Mouse (Mus musculus): ENCODE data around the gene Map3k12.

Gene Map3k12

DNA sequence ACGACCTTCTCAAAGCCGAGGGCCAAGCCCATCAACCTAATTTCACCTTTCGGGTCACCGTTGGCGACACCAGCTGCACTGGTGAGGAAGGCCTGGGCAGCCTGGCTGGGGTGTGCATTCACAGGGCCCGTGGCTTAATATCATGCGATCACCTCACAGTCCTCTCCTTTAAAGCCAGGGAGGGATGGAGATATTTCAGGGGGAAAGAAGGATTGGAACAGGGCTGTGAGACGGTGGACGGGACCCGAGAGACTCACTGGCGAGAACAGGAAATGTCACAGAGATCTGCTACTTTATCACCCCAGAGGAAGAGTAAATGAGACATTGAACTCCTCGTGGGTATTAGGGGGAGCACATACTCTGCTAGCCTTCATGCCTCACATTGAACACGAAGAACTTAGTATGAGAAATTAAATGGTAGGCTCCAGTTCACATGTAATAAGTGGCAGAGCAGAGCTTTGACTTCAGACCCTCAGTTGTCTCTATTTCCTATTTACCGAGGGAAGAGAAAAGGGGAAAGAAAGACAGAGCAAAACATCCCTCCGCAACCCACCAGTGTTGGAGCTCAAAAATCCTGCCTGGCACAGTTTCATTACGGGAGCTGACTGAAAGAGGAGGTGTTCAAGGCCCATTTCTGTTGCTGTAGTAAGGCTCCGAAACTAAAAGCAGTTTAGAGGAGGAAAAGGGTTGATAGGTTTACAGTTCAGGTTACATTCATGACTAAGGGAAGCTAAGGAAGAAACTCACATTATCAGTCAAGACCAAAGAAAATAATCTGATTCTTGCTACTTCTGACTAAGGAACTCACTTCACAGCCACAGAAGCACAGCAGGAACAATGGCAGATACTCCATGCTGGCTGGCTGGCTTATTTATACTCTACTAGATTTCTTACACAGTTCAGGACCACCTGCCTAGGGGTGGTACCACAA lies 2.6 kb upstream of the Map3k12 start:
- DNase-seq (ENCODE audit: extremely low spot score, low spot score) = no peak

GRCm38 (mm10) chr15:102518859-102519201 lies 2.0 kb upstream of the Map3k12 start:
- DNase-seq (ENCODE audit: extremely low spot score, low spot score) = no peak

DNA sequence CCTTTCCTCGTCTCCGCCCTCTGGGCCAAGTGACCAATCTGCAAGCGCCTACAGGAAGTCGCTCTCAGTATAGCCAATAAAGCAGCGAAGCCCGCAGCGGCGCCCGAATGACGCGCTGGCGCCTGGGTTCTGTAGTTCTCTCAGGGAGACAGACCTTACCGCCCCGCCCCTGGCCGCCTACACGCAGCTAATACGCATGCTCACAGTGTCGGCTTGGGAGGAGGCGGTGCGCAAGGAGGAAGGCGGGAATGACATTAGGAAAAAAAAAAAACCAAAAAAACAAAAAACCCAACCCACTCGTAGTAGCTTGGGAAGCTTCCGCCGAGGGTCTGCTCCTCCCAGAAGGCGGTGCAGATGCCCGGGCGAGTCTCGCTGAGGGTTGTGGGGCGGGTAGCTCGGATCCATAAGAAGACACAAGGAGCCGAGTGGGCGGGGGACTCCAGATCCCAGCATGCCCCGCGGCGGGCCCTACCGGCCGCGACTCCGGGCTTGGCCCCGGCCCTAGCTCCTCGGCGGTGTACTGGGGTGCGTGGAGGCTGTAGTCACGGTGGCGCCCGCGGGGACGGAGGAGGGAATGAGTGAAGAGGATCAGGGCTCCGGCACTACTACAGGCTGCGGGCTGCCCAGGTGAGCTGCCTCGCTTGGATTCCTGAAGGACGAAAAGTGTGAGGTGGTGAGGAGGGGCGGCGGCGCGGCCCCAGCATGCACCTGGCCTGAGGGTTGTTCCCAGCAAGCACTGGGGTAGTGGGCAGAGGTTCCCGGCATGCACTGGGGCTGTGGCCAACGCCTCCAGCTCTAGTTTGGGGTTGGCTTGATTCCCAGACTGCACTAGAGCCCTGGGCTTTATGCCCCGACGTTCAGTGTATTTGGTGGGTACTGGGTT lies 1.4 kb upstream of the Map3k12 start, which contains the start of gene Tarbp2:
Gene Tarbp2 (plus strand): TSS at position 217 of the 883 bp plus-strand sequence.
- peak; percentile 99 for DNase-seq (ENCODE audit: extremely low spot score, low spot score)

DNA sequence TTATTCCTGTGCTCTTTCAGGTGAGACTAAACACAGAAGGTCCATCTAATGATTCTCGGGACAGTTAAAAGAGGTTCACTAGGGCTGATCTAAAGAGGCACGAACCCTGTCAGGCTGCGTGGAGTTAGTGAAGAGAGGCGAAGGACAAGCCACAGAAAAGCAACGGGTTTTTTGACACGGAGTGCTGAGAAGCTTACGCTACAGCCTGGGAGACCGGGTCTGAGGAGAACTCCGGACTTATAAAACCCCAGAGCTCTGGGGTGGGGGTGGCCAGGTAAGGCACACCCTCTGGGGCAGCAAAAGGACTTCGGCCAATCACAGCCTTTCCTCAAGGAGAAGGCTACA lies 739 bp upstream of the Map3k12 start:
- no peak for DNase-seq (ENCODE audit: extremely low spot score, low spot score)

DNA sequence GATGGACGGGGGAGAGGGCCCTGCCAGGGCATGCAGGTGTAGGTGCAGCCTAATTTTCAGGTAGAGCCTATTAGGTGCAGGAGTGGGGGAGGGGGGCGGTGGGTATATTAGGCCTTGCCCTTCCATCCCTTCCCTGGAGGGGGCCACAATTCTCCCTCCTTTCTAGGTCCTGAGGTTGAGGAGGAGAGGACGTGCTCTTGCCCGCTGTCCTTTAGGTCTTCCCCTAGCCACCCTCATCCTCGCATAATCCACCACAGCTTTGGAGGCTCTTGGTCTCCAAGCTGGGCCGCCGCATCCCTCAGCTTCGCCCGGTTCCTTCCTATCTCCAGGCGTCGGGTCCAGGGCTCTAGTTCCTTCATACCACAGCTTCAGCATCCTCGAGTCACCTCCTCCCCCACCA lies 571 bp downstream of the Map3k12 start:
- no peak for DNase-seq (ENCODE audit: extremely low spot score, low spot score)

DNA sequence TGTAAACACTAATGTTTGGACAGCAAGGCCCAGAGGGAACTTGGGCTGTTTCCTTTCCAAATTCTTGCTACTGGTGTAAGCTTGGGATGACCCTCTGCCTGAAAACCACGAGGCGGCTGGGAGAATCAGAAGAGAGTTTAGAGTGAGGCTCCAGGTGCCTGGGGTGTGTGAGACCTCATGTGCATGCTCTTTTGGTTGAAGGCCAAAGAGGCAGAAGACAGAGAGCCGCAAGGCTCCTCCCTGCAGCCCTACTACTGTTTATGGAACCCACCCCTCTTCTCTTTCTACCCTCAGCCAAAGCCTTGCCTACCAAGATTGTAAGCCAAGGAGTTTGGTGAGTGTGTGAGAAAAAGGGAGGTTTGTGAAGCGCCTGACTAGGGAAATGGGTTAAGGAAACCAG lies 1.1 kb downstream of the Map3k12 start:
- DNase-seq (ENCODE audit: extremely low spot score, low spot score) = no peak

DNA sequence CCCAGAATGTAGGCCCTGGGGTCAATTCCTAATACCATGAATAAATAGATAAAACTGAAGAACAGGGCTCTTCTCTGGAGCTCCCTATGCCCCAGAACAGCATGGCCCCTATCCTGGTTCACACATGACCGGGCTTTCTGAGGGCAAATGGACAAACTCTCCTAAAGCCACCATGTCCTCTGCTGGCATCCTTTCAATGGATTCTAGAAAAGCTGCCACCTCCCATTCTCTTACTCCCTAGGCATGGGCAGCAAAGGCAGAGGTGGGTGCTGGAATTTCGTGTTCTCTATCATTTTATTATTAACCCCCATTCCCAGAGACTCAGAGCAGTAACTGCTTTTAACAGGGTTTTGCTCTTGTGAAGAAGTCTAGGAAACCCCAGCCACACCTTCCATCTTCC lies 1.6 kb downstream of the Map3k12 start:
- DNase-seq (ENCODE audit: extremely low spot score, low spot score) = no peak

DNA sequence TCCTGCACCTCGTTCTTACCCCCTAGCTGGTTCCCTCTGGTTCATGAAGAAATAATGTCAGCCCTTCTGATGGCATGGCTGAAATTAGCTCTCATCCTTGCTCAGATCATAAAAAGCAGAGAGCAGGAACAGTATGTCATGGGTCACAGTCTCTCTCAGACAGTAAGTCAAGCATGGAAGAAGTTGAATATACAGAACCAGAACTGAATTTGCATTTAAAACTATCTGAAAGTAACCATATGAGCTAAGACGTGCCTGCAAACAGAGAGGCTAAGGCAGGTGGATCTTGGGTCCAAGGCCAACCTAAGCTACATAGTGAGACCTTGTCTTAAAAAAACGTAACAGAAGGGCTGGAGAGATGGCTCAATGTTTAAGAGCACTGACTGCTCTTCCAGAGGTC lies 3.9 kb downstream of the Map3k12 start:
- DNase-seq (ENCODE audit: extremely low spot score, low spot score) = no peak

DNA sequence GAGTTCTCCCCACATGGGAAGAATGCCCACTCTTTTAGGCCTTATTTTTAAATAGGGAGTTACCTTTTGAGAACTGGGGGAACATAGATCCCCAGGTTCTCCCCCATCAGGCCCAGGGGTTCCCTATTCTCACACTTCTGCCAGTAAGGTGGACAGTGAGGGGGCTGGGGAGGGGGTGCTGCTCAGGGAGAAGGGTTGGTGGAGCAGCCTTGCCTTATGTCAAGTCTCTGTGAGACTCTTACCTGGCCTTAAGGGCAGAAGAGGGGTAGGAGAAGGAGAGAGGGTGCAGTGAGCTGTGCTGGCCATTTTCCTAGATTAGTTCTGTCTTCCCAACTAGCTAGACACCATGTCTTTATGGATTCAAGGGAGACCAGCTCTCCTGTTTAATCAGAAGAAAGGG lies 4.4 kb downstream of the Map3k12 start:
- DNase-seq (ENCODE audit: extremely low spot score, low spot score) = no peak

GRCm38 (mm10) chr15:102512010-102512409 lies 4.9 kb downstream of the Map3k12 start:
- no peak for DNase-seq (ENCODE audit: extremely low spot score, low spot score)

GRCm38 (mm10) chr15:102511285-102511833 lies 5.5 kb downstream of the Map3k12 start:
- peak; percentile 57 for DNase-seq (ENCODE audit: extremely low spot score, low spot score)

- DNase-seq (ENCODE audit: extremely low spot score, low spot score) = peak; percentile 96
These were observed 6.1 kb downstream of the Map3k12 start for GRCm38 (mm10) chr15:102510590-102511284.

DNA sequence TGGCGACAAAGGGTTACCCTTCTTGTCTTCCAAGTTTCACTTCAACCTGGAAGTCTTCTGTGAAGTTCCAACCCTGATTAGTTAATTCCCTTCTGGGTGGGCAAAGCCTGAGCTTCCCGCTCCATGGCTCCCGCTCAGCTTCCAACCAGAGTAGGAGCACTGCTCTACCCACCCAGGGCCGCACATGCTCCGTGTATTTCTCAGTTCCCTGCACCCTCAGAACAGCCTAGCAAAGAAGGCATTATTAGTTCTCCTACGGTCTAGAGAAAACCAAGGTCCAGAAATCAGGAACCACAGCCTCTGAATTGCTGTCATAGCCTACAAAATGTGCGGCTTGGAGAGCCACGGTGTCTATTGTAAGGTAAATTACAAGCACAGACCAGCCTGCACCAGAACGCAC lies 6.8 kb downstream of the Map3k12 start:
- DNase-seq (ENCODE audit: extremely low spot score, low spot score) = no peak

DNA sequence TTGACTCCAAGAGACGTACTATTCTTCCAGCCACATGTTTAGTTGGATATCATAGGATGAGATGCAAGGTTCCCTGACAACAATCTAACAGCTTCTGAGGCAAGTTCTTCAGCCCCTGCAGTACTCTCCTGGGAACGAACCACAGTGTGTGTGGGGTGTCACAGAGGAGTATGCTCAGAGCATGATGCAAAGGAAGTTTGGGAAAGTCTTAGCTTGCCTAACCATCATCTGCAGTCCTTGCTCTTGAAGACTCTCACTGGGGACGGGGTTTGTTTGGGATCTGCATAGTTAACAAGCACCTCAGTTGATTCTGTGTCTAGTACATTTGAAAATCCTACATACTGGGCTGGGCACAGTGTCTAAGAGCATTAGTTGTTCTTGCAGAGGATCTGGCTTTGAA lies 8.5 kb downstream of the Map3k12 start:
- no peak for DNase-seq (ENCODE audit: extremely low spot score, low spot score)

GRCm38 (mm10) chr15:102507561-102507960 lies 9.3 kb downstream of the Map3k12 start:
- DNase-seq (ENCODE audit: extremely low spot score, low spot score) = no peak

DNA sequence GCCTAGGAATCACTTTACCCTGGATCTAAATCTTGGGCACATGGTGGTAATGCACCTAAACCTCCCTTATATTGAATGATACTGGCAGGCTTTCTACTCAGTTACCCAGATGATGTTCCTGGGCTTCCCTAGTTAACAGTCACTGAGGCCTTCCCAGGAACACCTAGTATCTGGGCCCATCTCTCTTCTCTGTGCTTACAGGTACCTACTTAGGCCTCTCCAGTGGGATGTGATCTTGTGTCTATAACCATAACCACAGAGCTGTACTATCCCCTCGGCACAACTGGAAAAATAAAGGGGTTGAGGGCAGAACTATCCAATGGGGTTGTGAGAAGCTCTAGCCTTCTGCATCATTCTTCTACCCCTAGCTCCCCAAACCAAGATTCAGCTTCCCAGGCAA lies 10.0 kb downstream of the Map3k12 start:
- no peak for DNase-seq (ENCODE audit: extremely low spot score, low spot score)

DNA sequence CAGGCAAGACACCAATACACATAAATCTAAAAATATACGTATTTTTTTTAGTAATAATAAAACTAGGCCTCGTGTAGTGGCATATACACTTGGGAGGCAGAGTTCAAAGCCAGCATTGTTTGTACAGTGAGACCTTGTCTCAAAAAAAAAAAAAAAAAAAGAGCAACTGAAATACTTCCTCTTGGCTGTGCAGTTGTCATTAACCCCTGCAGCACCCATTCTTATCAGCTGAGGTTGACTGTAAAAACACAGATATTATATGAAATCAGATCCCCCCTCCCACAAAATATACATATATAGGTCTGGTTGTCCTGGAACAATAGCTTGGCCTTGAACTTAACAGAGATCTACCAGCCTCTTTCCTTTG lies 10.4 kb downstream of the Map3k12 start:
- no peak for DNase-seq (ENCODE audit: extremely low spot score, low spot score)

- no peak for DNase-seq (ENCODE audit: extremely low spot score, low spot score)
These were observed 10.9 kb downstream of the Map3k12 start for GRCm38 (mm10) chr15:102505770-102506463.

- no peak for DNase-seq (ENCODE audit: extremely low spot score, low spot score)
These were observed 11.6 kb downstream of the Map3k12 start for GRCm38 (mm10) chr15:102505073-102505769.

All from neural tube, embryonic 10.5 days (tissue).